Mouse (Mus musculus): ENCODE measurements around the gene Hist2h3c1. TPM values are rescaled to one million over a fixed set of nuclear protein-coding genes. Genes with fewer than 3 reads are reported as not detected.
A peak's percentile ranks its signal among the peaks of the same experiment; 100 is the strongest.

Gene Hist2h3c1
- total and polyA plus RNA-seq, 3 experiments = not detected

DNA sequence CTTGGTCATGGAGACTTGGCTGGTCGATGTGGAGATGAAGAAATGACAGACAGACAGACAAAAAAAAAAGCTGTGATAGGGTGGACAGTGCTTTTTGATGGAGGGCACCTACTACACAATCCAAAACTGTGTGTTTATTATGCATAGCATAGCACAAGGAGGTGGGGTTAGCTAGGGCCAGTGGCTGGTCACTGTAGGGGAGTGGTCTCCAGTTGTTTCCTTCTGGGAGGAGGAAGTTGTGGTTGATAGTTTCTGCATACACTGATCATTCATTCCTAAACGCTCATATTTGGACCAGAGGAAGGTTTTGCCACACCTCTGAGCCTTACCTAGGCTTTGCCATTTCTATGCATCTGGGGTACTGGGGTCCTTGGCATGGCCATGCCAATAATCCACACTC lies 16.1 kb upstream of the Hist2h3c1 start:
- no peak for DNase-seq
- intact Hi-C loops (cut with DNase I) = loop anchor here (5.0 kb wide), 1 partner anchor 163 kb away; no protein-coding TSS in a partner anchor
- H3K4me3 ChIP-seq = no peak overlapping the region
- WGBS = 58% methylated on average over 2 of the region's 2 CpGs
- H3K27me3 ChIP-seq (ENCODE audit: control insufficient read depth, insufficient read depth, low read length) = no peaks in the 10 kb centered on the region
- no peaks in the 10 kb centered on the region for H3K36me3 ChIP-seq (ENCODE audit: control insufficient read depth, insufficient read depth, low read length)
- no peak overlapping the region for H3K9ac ChIP-seq (ENCODE audit: low read depth, low read length)
- H3K27ac ChIP-seq = no peak overlapping the region; the same call in none of the 2 replicates
- no peaks in the 10 kb centered on the region; the same call in 1 of the 2 replicates for H3K4me1 ChIP-seq (ENCODE audit: control insufficient read depth, insufficient read depth, low read length)
- no peak for TF ChIP-seq EP300 (IDR thresholded peaks at IDR 0.05; ENCODE audit: insufficient read depth, low read depth, low read length)
- TF ChIP-seq POLR2A (IDR thresholded peaks at IDR 0.05; ENCODE audit: insufficient read depth, low read depth, low read length) = no peak
- no peak for TF ChIP-seq CTCF (IDR thresholded peaks at IDR 0.05)
- H3K79me2 ChIP-seq (replicated peaks; ENCODE audit: control insufficient read depth, insufficient read depth, low read length) = peaks cover 1% of the 10 kb centered on the region; the same call in 1 of the 2 replicates

DNA sequence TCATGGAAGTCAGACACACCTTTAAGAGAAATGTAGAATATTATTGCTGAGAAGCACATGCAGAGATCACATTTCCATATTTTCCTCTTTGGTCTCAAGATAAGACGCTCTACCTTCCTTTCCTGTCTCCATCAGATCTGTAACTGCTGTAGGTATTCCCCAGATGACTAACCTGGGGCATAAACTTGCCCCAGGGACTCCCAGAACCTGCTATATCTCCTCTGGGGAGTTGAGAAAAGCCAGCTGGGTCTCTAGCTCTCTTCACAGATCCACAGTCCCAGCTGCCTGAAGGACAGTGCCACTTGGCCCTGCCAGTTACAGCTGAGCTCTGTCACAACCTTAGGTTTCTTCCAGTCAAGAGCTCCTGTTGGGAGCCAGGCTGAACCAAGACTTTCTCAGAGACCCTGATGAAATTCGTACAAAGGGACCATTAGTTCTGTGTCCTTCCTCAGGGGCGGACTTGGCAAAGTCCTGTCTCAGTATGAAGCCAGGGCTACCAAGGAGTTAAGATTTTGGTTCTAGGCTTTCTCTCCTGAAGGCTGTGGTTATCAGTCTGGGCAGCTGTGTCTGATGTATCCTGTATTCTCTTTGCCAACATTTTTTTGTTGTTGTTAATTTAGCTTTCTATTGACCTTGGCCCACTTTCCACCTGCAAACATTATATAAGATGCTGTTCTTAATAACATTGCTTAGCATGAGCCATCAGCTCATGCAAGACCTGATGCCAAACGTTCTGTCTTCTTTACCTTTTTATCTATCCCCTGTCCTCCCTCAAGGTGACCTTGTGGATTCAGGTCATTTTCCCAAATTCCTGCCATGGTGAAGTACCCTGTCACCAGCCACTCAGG lies 15.4 kb upstream of the Hist2h3c1 start:
- H3K79me2 ChIP-seq (replicated peaks; ENCODE audit: control insufficient read depth, insufficient read depth, low read length) = no peaks in the 10 kb centered on the region
- intact Hi-C loops (cut with DNase I) = loop anchor here (5.0 kb wide), 1 partner anchor 164 kb away; no protein-coding TSS in a partner anchor
- no peaks in the 10 kb centered on the region for H3K27me3 ChIP-seq (ENCODE audit: control insufficient read depth, insufficient read depth, low read length)
- no peak overlapping the region for H3K4me3 ChIP-seq
- TF ChIP-seq POLR2A (IDR thresholded peaks at IDR 0.05; ENCODE audit: insufficient read depth, low read depth, low read length) (no peak), EP300 (IDR thresholded peaks at IDR 0.05; ENCODE audit: insufficient read depth, low read depth, low read length) (no peak), CTCF (IDR thresholded peaks at IDR 0.05) (no peak)
- DNase-seq = peak in 1 of 2 experiments; percentile 18
- H3K27ac ChIP-seq = peak overlapping the region; percentile 47
- no peaks in the 10 kb centered on the region; the same call in 1 of the 2 replicates for H3K4me1 ChIP-seq (ENCODE audit: control insufficient read depth, insufficient read depth, low read length)
- H3K9ac ChIP-seq (ENCODE audit: low read depth, low read length) = no peak overlapping the region
- H3K36me3 ChIP-seq (ENCODE audit: control insufficient read depth, insufficient read depth, low read length) = no peaks in the 10 kb centered on the region
- WGBS = 49% methylated on average over 4 of the region's 4 CpGs

DNA sequence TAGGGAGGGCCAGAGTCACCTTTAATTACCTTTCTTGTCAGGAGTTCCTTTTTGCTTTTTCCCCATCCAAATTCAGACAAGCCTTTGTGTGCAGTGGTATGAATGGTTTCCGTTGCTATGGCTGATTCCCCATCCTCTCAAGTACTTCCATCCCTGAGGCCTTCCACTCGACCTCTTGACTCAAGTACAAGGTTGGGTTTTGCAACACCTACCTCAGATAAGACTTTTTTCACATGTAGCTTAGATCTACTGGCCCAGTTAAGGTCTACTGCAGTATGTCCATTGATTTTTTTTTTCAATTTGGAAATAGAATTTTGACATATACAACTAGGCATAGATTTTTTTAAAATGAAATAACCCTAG lies 14.7 kb upstream of the Hist2h3c1 start:
- TF ChIP-seq EP300 (IDR thresholded peaks at IDR 0.05; ENCODE audit: insufficient read depth, low read depth, low read length) (no peak), CTCF (IDR thresholded peaks at IDR 0.05) (no peak), POLR2A (IDR thresholded peaks at IDR 0.05; ENCODE audit: insufficient read depth, low read depth, low read length) (no peak)
- no peaks in the 10 kb centered on the region for H3K27me3 ChIP-seq (ENCODE audit: control insufficient read depth, insufficient read depth, low read length)
- 37% methylated on average over 2 of the region's 2 CpGs for WGBS
- H3K27ac ChIP-seq = peak overlapping the region; percentile 47; the same call in 1 of the 2 replicates
- H3K4me3 ChIP-seq = no peak overlapping the region
- H3K79me2 ChIP-seq (replicated peaks; ENCODE audit: control insufficient read depth, insufficient read depth, low read length) = no peaks in the 10 kb centered on the region
- no peaks in the 10 kb centered on the region; the same call in 1 of the 2 replicates for H3K4me1 ChIP-seq (ENCODE audit: control insufficient read depth, insufficient read depth, low read length)
- intact Hi-C loops (cut with DNase I) = loop anchor here (5.0 kb wide), 1 partner anchor 164 kb away; no protein-coding TSS in a partner anchor
- no peaks in the 10 kb centered on the region for H3K36me3 ChIP-seq (ENCODE audit: control insufficient read depth, insufficient read depth, low read length)
- no peak for DNase-seq
- H3K9ac ChIP-seq (ENCODE audit: low read depth, low read length) = no peak overlapping the region

DNA sequence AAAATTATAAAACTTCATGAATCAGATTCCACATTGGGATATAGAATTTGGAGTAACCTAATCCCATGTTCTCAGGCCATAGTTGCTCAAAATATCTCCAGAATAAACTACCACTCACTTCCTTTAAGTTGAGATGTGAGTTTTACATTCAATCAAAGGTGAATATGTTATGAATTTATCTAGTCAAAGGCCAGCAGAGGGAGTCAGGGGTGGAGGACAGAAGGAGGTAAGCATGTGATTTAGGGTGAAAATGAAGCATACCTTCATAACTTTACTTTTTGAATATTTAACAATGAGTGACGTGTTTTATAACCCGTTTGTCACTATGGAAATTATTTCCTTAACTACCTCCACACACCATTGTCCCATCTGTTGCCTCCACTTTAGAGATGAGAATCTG lies 11.6 kb upstream of the Hist2h3c1 start:
- H3K4me1 ChIP-seq (ENCODE audit: control insufficient read depth, insufficient read depth, low read length) = no peaks in the 10 kb centered on the region; the same call in 1 of the 2 replicates
- H3K4me3 ChIP-seq = no peak overlapping the region
- no peak for DNase-seq
- H3K36me3 ChIP-seq (ENCODE audit: control insufficient read depth, insufficient read depth, low read length) = no peaks in the 10 kb centered on the region
- H3K79me2 ChIP-seq (replicated peaks; ENCODE audit: control insufficient read depth, insufficient read depth, low read length) = no peaks in the 10 kb centered on the region
- H3K27me3 ChIP-seq (ENCODE audit: control insufficient read depth, insufficient read depth, low read length) = no peaks in the 10 kb centered on the region
- H3K27ac ChIP-seq = no peak overlapping the region
- intact Hi-C loops (cut with DNase I) = loop anchor here (5.0 kb wide), 1 partner anchor 168 kb away; no protein-coding TSS in a partner anchor
- no peak overlapping the region for H3K9ac ChIP-seq (ENCODE audit: low read depth, low read length)
- TF ChIP-seq POLR2A (IDR thresholded peaks at IDR 0.05; ENCODE audit: insufficient read depth, low read depth, low read length) = no peak
- TF ChIP-seq EP300 (IDR thresholded peaks at IDR 0.05; ENCODE audit: insufficient read depth, low read depth, low read length) = no peak
- no peak for TF ChIP-seq CTCF (IDR thresholded peaks at IDR 0.05)
- 87% methylated on average over 2 of the region's 2 CpGs for whole genome bisulfite sequencing

DNA sequence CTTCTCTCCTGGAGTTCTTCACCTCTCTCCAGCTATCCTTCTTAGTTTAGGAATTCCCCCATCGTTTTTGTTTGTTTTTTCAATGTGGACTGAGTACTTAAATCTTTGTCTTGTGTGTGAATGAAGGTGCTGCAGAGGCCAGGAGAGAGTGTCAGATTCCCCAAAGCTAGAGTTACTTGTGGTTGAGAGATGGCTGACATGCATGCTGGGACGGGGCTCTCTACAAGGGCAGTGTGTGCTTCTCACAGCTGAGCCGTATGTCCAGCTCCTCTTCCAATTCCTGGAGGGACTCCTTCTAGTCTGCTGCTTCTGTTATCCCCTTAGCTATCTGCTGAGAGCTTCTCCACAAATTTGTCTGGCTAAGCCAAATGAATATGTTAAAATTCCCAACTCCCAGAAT lies 10.6 kb upstream of the Hist2h3c1 start:
- intact Hi-C loops (cut with DNase I) = loop anchor here (2.0 kb wide), 1 partner anchor 13 kb away; no protein-coding TSS in a partner anchor
- Histone ChIP-seq H3K27ac (no peak overlapping the region), H3K4me3 (no peak overlapping the region), H3K4me1 (ENCODE audit: control insufficient read depth, insufficient read depth, low read length) (peaks cover 1% of the 10 kb centered on the region), H3K9ac (ENCODE audit: low read depth, low read length) (no peak overlapping the region), H3K36me3 (ENCODE audit: control insufficient read depth, insufficient read depth, low read length) (peaks cover 2% of the 10 kb centered on the region; the same call in 1 of the 2 replicates), H3K79me2 (replicated peaks; ENCODE audit: control insufficient read depth, insufficient read depth, low read length) (no peaks in the 10 kb centered on the region), H3K27me3 (ENCODE audit: control insufficient read depth, insufficient read depth, low read length) (no peaks in the 10 kb centered on the region)
- DNase-seq = no peak
- WGBS = 65% methylated on average over 3 of the region's 3 CpGs
- TF ChIP-seq POLR2A (IDR thresholded peaks at IDR 0.05; ENCODE audit: insufficient read depth, low read depth, low read length) = no peak
- TF ChIP-seq CTCF (IDR thresholded peaks at IDR 0.05) = no peak
- TF ChIP-seq EP300 (IDR thresholded peaks at IDR 0.05; ENCODE audit: insufficient read depth, low read depth, low read length) = no peak
